Mouse (Mus musculus) induced T-regulatory cell, adult 2 months (primary cell): ENCODE results near the gene Zmym1.
"Not testable (repeated sequence)": the region's sequence is repeated elsewhere in the genome, so short reads cannot be mapped to it uniquely, and the experiment has no call there.

Experiments
- DNase-seq: peaks from one replicate; pipeline ENCODE4 v3.0.0-alpha.2; 2012; ENCODE audit warnings: low read depth

Zmym1 gene

DNA sequence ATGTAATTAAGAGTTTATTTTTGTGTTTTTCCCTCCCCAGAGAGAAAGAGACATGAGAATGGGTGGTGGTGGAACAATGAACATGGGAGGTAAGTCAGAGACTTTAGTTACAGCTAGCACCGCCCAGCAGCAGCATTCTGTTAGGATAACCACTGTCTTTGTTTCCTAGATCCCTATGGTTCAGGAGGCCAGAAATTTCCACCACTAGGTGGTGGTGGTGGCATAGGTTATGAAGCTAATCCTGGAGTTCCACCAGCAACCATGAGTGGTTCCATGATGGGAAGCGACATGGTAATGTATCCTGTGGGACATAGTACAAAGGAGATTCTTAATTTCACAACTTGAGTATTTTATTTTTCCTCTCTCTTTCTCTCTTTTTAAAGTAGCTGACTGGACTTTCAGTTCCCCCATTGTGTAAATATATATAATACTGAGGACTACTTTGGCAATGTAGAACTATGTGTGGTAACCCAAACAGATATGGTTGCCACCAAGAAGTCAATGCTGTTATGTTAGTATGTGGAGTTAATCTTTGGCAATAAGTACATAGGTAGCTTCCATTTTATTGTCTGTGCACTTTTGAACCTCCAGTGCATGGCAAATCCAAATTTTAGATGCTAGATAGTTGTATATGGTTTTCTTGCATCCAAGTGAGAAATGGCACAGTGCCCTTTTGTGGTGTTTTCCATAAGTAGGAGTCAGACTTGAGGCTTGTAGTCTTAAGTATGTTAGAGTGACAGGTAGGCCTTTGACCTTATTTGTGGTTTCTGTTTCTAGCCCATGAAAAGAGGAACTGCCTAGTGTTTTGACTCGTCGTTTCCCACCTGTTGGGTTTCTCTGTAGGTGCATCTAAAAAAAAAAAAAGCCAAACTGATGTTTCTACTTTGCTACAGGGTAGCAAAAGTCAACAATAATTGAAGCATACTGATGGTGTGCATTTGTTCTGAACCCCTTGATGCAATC, 33.4 kb downstream of the Zmym1 start:
- peak; percentile 65 for DNase-seq

DNA sequence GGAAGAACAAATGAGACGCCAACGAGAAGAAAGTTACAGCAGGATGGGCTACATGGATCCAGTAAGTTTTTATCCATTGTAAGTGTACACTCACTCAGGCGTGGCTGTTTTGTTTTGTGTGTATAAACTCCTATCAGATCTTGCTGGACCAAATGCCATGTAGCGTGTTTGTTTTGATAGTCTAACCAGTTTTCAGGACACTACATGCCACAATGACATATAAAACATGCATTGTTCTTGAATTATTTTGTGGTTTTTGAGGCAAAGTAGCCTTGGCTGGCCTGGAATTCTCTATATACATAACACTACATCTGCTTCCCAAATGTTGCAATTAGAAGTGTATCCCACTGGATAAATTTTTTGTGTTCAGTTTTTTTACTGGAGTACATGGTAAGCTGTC, 34.1 kb downstream of the Zmym1 start:
- DNase-seq, result peak; percentile 28

DNA sequence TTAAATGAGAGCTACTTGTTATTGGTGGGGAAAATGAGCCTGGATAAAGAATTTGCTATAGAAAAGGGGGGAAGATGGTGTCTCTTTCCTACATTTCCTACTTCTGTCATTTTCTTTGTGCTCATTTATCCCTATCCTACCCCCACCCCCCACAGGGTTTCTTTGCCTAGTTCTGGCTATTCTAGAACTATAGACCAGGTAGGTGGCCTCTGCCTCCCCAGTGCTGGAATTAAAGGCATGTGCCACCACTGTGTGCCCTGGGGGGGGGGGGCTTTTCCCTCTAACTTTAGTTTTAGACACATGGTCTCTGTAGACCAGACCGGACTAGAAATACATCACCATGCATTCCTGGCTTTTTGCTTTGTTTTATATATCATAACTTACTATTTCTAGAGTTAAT, 36.7 kb downstream of the Zmym1 start:
- DNase-seq, result peak; percentile 23

DNA sequence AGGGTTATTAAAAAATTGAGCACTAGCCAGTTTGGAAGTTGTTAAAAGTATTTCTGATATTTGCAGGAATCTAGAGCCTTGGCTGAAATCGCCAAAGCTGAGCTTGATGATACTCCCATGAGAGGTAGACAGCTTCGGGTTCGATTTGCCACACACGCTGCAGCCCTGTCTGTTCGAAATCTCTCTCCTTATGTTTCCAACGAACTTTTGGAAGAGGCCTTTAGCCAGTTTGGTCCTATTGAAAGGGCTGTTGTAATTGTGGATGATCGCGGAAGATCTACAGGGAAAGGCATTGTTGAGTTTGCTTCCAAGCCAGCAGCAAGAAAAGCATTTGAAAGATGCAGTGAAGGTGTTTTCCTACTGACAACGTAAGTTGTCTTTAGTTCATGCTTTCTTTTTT, 37.8 kb downstream of the Zmym1 start:
- peak; percentile 30 for DNase-seq

DNA sequence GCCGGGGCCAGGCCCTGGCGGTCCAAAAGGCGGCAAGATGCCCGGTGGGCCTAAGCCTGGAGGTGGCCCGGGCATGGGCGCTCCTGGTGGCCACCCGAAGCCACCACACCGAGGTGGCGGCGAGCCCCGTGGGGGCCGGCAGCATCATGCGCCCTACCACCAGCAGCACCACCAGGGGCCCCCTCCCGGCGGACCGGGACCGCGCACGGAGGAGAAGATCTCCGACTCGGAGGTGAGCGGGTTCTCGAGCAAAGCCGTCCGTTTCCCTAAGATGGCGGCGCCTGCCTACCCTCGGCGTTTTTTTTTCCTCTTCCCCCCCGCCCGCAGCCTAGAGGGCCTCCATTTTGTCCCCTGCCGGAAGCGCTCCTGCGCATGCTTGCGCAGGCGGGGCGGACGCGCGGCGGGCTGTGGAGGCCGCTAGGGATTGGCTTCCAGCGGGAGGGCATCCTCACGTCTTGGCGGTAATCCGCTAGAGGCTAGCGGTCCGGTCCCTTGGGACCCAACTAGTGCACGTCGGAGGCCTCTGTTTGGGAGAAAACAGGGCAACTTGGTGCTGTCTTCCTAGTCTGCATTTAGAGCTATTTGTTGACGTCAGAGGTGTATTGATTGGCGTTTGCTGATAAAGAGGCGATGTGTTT, 38.8 kb downstream of the Zmym1 start:
- peak; percentile 96 for DNase-seq

DNA sequence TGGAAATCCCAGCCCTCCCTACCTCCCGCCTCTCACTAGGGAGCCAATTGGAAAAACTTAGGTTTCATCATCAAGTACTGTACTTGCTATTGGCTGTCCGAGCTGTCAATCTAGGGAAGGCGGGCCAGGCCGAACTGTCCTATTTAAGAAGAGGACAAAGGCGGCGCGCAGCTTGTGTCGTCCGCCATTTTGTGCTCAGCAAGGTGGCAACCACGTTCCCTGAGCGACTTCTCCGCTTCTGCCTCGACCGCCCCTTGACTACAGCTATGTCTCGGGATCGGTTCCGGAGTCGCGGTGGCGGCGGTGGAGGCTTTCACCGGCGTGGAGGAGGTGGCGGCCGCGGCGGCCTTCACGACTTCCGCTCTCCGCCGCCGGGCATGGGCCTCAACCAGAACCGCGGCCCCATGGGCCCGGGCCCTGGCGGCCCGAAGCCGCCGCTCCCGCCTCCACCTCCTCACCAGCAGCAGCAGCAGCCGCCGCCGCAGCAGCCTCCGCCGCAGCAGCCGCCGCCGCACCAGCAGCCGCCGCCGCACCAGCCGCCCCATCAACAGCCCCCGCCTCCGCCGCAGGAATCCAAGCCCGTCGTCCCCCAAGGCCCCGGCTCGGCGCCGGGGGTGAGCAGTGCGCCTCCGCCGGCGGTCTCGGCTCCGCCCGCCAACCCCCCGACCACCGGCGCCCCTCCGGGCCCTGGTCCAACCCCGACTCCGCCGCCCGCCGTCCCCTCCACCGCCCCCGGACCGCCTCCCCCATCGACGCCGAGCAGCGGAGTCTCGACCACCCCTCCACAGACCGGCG, 39.6 kb downstream of the Zmym1 start, which contains the start of gene Sfpq:
Sfpq (plus strand) TSS at position 174 of the 795 bp plus-strand sequence.
- peak; percentile 100 for DNase-seq

DNA sequence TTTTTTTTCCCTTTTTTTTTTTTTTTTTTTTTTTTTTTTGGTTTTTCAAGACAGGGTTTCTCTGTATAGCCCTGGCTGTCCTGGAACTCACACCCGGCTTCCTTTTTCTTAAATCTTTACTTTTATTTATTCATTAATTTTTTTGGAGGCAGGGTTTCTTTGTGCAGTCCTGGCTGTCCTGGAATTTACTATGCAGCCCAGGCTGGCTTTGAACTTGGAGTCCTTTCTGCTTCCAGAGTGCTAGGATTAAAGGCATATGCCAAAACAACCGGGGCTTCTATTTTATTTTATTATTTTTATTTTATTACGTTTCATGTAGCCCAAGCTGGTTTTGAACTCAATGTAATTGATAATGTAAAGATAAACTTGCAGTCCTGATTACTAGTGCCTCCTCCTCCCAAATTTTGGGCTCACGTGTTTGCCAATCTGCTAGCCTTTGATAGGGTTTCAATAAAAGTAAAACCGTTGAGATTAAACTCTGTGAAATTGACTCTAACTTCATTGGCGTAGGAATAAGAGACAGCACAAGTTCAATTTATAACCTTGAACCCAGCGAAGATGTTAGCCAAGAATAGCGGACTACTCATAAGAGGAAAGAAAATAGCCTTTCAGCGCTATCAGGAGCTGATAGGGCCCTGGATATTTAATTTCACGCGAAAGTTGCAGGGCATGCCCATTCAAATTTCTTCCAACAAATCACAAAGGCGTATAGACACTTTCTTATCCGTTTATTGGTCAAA, 40.4 kb downstream of the Zmym1 start:
- no peak for DNase-seq

DNA sequence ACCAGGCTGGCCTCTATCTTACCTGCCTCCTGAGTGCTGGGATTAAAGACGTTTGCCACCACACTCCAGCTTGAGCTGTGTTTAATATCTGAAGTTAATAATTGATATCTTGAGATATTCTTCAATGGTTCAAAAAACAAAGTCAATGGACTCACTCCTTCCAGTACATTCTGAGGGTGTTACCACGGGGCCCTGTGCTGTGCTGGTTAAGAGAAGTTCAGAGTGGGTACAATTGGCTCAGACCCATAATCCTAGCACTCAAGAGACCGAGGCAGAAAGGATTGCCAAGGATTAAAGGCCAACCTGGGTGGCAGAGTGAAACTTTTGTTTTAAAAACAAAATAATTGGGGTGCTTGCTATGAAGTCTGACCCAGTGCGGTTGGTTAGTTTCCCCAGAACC, 44.6 kb downstream of the Zmym1 start:
- DNase-seq, result peak; percentile 23

DNA sequence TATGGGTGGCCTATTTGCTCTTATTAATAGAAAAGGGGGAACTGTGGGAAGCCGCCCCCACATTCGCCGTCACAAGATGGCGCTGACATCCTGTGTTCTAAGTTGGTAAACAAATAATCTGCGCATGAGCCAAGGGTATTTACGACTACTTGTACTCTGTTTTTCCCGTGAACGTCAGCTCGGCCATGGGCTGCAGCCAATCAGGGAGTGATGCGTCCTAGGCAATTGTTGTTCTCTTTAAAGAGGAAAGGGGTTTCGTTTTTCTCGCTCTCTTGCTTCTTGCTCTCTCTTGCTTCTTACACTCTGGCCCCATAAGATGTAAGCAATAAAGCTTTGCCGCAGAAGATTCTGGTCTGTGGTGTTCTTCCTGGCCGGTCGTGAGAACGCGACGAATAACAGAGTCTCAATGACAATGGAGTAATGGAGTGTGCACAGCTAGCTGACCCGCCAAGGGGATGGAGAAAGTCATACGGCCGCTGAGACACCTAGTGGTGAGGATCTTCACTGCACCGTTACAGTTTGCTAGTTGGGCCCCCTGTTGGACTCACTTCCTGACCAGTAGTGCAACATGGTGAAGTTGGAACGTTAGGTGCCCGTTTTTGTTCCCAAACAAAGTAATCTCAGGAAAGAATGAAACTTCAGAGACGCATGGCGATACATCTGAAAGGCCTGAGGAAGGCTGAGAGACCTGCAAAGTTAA, 45.5 kb downstream of the Zmym1 start:
- peak; percentile 95 for DNase-seq

DNA sequence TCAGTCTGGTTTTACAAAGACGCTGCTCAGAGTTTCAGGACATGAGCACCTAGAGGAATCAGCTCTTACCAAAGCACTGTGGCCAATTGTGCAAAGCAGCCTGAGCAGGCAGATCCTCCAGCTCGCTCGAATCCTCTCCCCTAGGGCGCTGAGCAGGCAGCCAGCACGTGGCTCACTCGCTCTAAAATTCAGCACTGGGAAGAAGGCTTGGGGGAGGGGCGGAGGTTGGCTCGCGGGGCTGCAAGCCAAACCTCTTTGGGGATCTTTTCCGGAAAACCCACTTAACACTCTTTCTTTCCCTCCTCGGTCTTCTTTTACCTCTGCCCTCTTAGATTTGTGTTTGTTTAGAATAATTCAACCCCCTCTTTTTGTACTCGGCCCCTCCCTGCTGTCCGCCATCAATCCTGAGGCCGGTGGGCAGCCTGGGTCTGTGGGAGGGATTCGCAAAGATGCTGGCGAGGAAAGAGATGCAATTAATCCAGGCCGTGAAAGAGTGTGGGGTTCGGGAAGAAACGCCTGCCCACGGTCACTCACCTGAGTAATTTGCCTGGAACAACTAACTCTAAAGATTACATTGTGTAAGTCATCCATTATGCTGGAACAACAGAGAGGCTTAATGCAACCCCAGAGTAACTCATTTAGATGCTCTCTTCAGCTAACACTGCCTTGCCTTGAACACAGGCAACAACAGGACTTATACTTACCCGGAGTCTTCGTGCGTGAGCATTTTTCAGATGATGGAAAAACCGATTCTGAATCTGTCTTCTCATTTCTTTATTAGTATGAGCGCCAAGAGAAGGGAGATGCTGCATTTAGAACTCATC, 55.6 kb downstream of the Zmym1 start:
- no peak for DNase-seq

DNA sequence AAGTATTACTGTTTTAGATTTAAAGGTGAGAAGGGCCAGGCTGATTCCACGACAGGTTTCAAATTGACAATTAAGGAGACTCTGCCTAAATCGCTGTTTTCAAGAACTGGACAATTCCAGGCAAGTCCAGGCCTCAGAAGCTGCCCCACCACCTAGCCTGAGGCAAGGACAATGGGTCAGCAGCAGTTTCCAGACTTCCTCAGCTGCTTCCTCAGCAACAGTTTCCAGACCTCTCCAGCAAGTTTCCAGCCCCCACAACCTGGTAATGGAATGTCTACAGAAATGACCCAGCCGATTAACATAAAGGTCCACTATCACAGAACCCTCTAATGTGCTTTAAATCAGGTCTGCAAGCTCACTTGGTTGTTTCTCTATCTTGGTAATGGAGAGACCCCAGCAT, 56.6 kb downstream of the Zmym1 start:
- no peak for DNase-seq

DNA sequence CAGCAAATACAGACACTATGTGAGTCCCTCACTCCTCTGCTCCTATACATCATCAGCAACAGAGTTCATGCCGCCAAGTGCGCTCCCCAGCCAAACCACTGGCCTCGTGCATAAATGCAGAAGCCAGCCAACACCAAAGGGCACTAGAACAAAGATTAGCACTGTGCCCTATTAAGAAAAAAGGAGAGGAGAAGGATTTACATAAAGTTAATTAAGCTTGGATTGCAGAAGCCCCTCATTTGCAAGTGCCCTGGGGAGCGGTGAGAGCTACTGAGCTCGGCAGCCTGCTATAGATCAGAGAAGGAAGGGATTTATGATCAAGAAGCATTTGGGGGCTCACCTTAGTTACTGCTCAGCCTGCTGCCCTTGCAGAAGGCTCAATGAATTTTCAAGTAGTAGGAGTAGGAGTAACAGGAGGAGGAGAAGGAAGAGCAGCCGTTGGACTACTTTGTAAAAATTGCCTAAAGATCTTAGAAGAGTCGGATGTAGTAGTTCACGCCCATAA, 60.3 kb downstream of the Zmym1 start:
- no peak for DNase-seq

DNA sequence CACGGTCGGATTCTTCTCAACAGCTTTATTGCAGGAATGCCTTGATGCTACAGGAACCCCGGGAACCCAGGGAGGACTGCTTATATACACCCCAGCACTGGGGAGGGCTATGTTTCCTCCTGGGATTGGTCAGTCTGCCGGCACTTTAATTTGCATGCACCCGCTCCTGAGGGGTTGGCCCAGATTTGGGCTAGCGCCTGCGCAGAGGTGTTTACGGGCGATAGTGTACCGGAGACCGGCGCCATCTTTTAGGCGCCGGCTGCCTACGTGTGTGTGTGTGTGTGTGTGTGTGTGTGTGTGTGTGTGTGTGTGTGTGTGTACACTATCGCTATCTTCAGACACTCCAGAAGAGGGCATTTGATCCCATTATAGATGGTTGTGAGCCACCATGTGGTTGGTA, 61.6 kb downstream of the Zmym1 start:
- not testable (repeated sequence) for DNase-seq
